Comparison of ENCODE assay signal across 15 mouse cellular contexts in genomic region chr11:106729656-106730055, GRCm38 (mm10). TPM values are rescaled to one million over a fixed set of nuclear protein-coding genes. Genes with fewer than 3 reads are reported as not detected.
"Had no signal": no experiment of that assay in that cellular context is flagged by ENCODE, and none has a peak within 500 bp of the region (broad histone marks: within the 10 kb centered on the region; RNA-seq: fewer than 3 reads in every experiment).

No protein-coding gene starts in this region.

- H3K36me3 ChIP-seq: limb, embryonic 13.5 days; neural tube, embryonic 15.5 days had no signal

- H3K9ac ChIP-seq: limb, embryonic 13.5 days; liver, embryonic 14.5 days; neural tube, embryonic 15.5 days had no signal

- H3K4me3 ChIP-seq: layer of hippocampus, adult 2 months; limb, embryonic 13.5 days; myocyte; neural tube, embryonic 15.5 days had no signal

- DNase-seq: kidney, postnatal 10 days; kidney, postnatal 4 days; left cerebral cortex, postnatal 4 days; lung, adult 18-20 months; lung, postnatal 14 days; midbrain, embryonic 14.5 days; right cerebral cortex, adult 18-20 months; right cerebral cortex, postnatal 25 days; thymus, postnatal 4 days had no signal

- H3K27ac ChIP-seq: layer of hippocampus, adult 2 months; limb, embryonic 13.5 days; liver, embryonic 14.5 days; stomach, postnatal 0 days had no signal

- H3K27me3 ChIP-seq: limb, embryonic 13.5 days; neural tube, embryonic 15.5 days had no signal

- H3K9me3 ChIP-seq: limb, embryonic 13.5 days; neural tube, embryonic 15.5 days had no signal

- H3K4me2 ChIP-seq: limb, embryonic 13.5 days; neural tube, embryonic 15.5 days had no signal

RNA-seq across cellular contexts. Expression of gene Milr1, which starts 21.4 kb away (rescaled TPM):
- total RNA-seq: layer of hippocampus, adult 2 months had no signal
